Mouse (Mus musculus) cerebellum, adult 11-12 months (tissue): ENCODE data around the gene Ntn3.

ENCODE experiments used
- DNase-seq: peaks from one replicate; pipeline ENCODE4 v3.0.0; 2022

Ntn3 gene

DNA sequence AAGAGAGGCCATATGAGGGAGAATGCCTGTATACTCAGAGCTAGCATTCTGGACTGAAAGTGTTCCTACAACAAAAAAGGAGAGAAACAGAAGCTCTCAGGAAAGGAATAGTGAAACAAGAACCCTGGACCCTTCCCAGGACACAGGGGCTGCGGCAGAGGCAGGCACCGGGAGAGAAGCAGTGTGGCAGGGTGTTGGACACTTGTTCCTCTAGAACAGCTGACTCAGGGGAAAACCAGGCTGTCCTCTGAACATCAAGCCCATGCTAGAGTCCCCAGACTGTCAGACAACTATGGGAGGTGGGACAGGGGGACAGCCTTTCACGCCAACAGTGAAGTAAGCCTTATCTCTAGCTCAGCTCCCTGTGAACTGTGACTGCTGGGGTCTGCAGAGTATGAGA is 1.3 kb upstream of the Ntn3 start:
- DNase-seq, result no peak

DNA sequence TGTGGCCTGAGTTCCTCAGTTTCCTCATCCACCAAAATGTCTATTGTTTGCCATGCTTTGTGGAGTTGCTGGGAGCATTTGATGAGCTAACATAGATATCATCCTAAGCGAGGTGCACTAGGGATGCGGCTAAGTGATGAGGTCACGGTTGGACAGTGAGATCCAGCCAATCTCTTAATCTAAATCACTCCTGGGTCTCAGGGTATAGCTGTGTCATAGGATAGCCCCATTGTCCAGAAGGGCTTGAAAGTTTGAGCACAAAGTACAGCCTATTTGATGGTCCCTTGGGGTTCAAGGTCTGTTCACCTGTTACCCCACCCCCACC is 547 bp upstream of the Ntn3 start:
- DNase-seq, result no peak

DNA sequence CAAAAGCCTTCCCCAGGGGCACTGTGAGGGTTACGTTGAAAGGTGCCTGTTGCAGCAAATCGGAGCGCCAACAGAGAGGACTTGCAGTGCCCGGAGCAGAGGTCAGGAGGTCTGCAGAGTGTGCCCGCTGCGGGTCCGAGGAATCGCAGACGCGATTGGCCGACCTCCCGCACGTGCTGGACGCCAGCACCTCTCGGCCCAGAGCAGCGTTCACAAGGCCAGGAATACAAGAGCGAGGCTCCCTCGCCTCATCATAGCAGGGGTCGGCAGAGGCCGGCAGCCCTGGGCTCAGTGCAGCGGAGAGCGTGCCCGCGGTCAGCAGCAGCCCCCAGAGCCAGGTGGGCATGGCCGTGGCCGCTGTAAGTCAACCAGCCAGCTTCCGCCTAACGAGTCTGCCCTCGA is 689 bp downstream of the Ntn3 start:
- peak; percentile 53 for DNase-seq

DNA sequence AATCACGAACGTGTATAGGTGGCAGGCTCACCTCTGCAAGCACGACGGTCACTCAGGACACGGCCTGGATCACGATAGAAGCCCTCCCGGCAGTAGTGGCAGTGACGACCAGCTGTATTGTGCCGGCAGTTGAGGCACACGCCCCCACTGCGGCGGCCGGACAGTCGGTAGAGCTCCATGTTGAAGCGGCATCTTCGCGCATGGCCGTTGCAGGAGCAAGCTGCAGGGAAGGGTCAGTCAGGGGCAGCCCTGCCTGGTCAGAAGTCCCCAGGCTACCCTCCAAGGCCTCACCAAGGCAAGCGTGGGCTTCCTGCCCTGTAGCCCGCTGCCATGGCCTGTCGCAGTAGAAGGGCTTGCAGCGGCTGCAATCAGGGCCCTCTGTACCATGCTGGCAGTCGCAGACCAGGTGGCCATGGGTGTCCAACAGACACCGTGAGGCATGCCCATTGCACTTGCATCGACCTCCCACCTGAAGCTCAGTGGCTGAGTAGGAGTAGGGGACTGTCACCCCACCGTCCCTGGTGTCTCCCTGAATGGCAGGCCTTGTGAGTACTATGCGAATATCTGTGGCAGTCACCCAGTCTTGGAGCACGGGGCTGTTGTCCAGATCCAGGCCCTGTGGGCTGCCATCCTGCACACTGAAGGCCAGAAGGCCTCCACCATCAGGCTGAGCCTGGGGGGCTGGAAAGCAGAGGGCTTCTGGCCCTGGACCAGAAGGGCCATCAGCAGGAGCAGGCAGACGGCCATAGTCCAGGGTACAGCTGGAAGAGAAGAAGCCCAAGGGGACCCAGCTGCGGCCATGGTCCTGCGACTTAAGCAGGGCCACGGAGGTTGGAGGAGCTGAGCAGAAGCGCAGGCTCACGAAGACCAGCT is 1.3 kb downstream of the Ntn3 start:
- peak; percentile 65 for DNase-seq

DNA sequence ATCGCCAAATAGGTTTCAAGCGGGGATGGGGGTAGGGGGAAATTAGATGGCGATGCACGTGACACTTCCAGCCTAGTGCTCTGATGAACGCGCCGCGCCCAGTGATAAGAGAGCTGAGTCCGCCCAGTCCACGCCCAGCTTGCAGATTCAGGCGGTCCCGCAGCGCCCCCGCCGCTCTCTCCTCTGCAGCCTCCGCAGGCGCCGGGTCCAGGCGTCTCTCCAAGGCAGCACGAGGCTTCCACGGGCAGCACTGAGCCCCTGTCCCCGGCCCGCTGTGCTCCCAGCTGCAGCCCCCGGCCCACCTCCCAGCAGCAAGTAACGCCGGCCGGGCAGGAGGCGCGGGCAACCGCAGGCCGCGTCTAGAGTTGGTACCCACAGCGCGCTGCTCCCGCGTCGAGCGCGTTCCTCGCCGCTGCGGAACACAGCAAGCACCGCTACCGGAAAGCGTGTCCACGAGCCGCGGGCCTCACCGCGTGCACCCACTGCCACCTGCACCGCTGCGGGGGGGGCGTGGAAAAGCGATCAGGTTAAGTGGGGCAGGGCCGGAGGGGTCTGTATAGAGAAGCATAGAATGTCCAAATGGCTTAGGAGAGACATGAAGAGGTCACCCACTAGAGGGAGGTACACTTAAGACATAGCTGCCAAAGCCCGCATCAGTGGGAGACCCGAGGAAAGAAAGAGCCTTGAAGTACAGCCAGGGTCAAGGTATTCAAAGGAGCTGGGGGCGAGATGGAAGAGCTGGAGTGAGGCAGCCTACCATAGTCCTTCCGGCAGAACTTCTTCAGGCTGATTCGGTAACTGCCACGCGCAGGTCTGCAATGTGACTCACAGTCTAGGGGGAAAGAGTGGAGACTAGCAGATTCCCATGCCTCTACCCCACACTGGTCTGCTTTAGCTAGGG is 2.6 kb downstream of the Ntn3 start:
- peak; percentile 76 for DNase-seq

DNA sequence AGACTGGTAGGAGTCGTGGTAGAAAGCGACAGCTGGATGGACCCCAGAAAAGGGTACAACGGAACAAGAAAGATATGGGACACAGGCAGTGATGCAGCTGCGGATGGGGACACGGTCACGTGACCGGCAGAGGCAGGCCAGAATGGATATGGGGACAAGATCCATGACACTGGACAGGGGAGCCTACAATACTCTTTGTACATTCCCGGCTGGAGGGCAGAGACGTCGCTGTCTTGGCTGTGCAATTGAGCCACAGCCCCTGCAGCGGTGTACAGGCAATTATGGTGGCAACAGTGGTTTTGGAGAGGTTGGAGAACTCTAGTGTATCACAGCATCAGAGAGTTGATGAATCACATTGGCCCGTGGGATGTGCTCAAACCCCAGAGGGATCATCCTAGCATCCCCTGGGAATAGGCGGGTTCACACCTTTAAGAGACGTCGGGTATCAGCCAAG is 3.4 kb downstream of the Ntn3 start:
- no peak for DNase-seq

DNA sequence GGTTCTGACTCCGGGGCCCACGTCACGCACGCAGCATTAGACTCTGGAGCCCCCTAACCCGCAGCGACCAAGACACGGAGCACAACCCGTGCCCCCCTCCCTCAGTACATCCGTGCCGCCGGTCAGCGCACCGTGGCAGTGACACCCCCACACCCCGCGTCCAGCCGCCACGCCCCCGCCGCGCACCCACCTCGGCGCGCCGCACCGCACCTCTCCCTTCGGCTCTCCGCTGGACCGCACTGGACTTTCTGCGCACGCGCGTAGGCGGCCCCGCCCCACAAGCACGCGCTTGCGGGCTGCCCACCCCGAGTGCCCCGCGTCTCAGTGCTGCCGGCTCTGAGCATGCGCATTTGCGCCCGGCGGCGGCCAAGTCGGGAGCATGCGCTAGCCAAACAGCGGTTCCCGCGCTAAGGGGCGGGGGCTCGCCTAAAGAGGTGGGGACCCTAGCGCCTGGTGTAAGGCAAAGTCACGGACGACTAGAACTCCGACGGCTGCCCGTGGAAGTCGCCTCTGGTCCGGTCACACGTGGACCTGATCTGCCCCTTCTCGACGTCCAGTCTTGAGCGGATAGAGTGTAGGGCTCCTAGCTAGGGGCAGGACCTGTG is 3.9 kb downstream of the Ntn3 start, which contains the start of gene Tbc1d24:
Gene Tbc1d24 (minus strand): TSS at position 279 of the 605 bp plus-strand sequence.
- peak; percentile 97 for DNase-seq

DNA sequence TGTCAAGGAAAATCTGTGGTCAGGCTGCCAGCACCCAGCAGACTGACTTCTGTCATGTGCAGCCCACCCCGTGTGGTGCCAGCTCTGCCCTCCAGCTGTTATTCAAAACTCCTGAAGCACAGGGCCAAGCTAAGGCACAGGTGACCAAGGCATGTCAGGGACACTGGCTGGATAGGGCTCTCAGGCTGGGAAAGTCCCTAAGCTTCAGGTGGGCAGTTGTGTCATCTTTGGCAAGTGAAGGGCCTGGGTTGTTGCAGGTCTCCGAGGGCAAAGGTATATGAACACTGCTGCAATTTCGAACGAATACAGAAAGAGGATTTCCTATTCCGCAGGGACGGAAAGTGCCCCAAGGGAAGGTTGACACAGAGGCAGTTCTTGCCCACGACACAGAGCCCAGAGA is 4.5 kb downstream of the Ntn3 start:
- DNase-seq, result peak; percentile 66

DNA sequence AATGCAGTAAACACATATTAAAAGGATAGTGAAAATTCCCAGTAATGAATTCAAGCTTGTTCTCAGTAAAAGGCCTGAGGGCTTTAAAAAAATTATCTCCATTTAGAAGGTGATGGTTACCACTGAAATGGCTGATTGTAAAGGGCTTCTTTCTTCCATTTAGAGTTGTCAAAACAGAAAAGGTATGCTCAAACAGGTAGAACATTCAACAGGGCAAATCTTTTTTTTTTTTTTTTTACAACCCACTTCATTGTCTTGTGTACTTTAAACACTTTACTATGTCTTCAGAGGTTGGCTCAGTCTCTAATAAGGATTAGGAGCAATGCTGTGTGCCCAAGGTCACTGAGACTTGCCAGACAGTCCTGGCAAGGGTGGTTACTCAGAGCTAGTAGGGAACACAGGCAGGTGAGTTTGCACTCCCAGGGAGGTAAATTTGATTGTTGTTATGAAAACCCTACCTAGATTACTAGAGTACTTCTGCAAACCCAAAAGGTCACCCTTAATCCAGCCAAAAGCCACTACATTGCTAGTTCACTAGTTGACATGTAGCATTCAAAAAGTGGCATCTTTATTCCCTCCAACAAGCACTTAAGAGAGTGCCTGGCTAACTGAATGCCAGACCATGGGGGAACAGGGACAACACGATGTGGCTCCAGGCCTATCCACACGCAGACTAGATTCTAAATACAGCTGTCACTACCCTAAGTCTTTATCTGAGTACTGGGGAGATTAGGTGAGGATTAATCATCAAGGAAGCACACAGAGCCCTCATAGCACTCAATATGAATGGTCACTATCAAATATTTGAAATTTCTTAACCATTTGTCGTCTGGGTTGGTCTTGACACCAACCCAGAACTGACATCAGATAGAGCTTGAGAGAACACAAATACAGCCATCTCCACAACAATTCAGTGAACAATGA is 5.5 kb downstream of the Ntn3 start:
- no peak for DNase-seq

DNA sequence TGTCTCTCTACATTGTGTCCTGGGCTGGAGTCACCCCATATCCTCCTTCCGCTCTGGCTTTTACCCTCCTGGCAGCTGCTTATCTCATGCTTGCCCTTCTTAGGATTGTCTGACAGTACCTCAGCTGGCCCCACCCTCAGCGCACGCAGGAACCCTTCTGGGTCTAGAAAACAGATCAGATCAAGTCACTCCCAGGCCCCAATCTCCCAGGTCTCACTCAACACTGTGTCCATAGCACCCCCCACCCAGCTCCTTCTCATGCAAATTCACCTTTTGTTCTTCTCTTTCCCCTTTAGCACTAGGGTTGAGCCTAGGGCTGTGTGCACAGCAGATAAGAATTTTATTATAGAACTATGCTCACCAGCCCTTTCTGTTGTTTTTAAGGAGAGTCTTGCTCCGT is 6.3 kb downstream of the Ntn3 start:
- DNase-seq, result no peak

DNA sequence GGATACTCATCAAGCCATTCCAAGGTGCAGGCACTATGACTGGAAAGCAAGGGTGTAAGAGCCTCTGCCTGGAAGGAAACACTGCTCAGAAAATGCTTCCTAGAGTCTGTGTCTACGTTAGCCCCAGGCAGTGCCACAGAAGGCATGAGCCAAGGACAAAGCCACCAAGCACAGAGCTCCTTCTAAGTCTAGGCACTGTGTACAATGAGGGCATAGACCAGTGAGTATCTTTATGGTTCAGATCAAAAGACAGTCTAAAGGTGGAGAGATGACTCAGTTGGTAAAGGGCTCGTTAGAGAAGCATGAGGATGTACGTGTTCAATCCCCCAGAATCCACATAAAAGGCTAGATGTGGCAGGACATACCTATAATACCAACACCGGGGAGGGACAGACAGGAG is 8.2 kb downstream of the Ntn3 start:
- no peak for DNase-seq

DNA sequence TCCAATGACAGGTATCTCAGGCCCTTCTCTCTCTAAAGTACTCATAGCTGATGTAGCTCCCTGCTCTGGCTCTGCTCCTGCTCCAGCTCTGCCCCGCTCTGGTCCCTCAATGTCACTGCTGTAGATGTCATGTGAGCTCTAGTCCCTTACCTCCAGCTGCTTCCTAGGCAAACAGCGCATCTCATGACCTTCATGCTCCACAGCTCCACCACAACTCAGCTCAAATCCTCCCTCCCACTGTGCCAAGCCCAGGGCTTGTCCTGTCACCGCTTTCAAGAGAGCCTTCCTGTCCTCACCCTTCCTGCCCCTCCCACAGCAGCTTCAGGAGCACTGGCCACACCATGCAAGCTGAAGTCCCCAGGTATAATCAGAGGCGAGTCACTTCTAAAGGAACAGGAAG is 9.6 kb downstream of the Ntn3 start:
- DNase-seq, result no peak

DNA sequence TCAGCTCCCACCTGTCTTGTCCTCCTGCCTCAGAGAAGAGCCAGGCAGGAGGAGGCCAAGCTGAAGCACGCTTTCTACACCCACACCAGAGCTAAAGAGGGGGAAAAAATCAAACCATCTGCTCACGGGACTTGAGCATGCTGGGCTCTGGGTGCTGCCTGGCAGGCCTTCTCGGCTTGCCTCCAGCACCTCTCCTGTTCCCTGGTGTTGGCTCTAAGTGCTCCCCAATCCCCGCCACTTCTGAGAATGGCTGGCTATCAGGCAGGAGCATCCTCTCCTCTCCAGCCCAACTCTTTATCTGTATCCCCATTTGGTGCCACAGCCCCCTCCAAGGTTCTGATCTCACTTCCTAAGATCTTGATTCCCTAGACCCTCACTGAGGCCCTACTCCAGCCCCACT is 10.1 kb downstream of the Ntn3 start:
- DNase-seq, result peak; percentile 76

DNA sequence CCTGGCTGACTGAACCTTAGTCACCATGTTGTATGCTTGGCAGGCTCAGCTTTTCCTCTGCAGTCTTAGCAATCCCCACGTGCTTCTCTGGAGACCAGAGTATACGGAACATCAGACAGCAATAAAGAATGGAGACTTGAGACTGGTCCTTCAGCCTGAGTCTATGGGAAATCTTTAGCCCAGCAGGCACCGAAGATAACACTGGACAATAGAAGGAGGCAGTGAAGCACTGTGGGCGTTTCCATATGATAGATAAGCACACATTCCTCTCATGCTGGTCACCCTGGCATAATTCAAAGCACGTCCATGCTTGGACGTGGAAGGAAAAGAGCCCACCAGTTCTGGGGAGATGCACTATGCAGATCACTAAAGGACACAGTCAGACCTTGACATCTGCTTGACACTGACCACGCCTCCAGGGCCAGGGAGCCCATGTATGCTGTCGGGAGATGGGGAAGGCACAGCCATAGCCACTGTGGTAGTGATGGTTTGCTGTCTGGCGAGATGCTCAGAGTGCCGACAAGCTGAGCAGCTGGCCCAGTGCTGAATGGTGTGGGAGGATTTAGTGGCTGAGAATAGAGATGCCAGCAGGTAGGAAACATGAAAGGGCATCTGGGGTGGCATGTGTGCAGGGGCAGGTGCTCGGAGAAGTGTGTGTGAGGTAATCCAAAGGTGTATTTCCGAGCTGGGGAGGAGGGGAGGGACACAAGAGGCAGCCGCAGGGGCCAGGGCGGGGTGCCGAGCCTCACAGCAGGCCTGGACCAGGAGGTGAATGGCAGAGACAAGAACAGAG is 12.1 kb downstream of the Ntn3 start:
- DNase-seq, result no peak

DNA sequence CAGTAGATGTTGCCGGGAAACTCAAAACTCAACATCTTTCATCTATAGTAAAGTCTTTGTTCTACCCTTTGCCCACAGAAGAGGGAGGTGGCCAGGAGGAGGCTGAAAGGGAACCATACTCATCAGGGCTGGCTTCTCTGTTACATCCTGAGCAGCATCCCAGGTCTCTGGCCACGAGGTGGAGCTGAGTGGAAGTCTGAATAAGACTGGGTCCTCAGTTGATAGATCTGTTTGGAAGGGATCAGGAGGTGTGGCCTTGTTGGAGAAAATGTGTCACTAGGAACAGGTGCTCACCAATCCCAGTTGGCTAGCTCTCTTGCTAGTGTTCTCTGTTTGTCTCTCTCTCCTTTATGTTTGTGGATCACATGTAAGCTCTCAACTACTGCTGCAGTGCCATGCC is 14.0 kb downstream of the Ntn3 start:
- no peak for DNase-seq

DNA sequence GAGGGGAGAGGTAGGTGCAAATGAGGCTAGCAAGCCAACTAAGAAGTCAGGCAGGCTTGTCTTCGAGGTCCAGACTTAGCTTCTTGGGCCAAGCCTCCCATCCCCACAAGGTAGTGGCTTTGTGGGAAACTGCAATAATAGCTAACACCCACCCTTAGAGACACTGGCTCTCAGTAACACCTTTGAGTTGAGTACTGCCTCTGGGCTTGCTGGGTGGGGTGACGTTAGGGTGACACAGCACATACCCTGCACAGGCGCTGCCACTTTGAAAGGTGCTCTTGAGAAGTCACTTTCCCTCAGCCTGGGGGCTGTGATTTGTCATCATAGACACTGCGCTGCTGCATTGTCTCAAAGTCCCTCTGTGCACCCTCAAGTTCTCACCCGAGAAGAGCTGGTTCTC is 15.6 kb downstream of the Ntn3 start:
- no peak for DNase-seq

DNA sequence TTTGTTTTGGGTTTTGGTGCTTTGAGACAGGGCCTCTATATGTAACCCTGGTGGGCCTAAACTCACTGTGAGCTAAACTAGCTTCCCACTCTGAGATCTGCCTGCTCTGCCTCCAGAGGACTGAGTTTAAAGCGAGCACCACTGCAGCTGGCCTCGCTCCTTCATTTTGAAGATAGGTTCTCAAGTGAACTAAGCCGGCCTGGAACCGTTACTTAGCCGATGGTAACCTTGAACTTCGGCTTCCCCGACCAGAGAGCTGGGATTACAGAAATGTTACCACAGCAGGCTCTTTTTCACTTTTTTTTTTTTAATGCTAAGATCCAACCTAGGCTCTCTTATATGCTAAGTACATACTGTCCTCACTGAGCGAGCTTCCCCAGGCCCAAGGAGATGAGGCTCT is 16.1 kb downstream of the Ntn3 start:
- no peak for DNase-seq

DNA sequence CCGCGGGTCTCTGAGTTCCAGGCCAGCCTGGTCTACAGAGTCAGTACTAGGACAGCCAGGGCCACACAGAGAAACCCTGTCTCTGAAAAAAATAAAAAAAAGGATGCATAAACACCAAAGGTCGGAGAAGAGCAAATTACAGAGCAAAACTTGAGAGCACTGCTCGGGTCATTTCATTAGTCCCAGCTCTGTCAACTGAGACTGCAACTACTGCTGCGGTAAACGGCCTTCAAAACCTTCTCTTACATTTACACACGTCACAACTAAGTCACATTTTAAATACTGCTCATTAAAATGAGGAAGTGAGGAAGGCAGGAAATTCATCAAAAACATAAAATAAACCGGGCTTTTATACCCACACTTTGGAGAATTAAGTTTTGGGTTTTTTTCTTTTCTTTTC is 16.5 kb downstream of the Ntn3 start:
- no peak for DNase-seq

DNA sequence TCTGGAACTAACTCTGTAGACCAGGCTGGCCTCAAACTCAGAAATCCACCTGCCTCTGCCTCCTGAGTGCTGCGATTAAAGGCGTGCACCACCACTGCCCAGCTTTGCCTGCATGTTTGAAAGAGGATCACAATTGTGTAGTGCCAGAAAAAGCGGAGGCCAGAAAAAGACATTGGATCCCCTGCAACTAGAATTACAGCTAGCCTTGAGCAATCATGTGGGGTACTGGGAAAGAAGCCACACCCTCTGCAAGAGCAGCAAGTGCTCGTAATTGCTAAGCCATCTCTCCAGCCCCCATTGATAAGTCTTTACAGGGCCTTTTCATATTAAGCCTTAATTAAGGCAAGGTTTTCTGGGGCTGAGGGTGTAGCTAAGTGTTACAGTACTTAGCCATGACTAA is 17.9 kb downstream of the Ntn3 start:
- no peak for DNase-seq

DNA sequence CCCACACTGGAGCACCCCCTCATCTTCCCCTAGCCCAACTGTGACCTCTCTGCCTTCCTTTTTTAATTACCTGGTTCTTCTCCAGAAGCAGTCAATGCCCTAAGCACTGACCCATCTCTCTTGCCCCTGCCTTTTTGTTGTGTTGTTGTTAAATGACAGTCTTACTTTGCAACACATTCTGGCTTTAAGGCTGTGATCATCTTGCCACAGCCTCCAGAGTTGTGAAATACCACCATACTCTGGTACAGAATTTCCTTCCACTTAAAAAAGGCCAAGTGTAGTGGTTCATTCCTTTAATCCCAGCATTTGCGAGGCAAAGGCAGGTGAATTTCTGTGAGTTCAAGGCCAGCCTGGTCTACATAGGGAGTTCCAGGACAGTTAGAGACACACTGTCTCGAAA is 18.4 kb downstream of the Ntn3 start:
- DNase-seq, result no peak

DNA sequence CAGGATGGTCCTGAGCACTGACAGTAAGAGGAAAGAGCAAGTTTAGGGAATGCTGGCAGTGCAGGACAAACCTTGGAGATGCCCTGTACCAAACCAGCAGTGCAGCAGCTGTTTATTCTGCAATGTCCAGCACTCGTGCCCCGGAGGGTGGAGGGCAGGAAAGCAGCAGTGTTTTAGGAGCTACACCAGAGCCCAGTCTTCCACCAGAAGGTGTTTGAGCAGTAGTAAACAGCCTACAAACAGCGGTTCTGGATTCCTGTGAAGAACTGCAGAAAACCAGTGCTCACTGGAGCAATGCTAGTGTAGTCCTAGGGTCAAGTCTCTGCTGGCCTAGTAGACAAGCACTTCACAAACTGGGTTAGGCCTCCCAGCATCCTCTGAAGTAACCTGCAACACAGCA is 35.1 kb downstream of the Ntn3 start:
- no peak for DNase-seq

DNA sequence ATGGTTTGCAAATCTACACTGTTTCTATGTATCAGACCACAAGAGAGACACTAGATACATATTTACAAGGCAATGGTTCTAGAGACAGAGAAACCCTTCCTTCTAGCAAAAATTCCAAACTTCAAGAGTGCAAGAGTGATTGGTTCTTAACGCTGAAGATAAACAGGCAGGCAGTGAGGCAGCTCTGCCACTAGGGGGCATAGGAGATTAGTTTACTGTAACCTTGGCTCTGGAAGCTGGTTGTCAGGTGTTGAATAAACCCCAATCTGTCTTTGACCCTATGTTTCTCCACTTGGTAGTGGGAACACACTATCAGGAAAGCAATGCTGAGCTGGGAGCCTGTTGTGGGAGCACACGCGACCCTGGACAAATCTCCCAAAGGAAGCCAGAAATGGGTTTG is 35.9 kb downstream of the Ntn3 start:
- DNase-seq, result peak; percentile 65
